Mouse (Mus musculus): ENCODE measurements around the gene Rassf5. TPM values are rescaled to one million over a fixed set of nuclear protein-coding genes. Genes with fewer than 3 reads are reported as not detected.

Rassf5 gene
- polyA plus RNA-seq, 1 experiment from 2014 or later: 1.2 TPM

DNA sequence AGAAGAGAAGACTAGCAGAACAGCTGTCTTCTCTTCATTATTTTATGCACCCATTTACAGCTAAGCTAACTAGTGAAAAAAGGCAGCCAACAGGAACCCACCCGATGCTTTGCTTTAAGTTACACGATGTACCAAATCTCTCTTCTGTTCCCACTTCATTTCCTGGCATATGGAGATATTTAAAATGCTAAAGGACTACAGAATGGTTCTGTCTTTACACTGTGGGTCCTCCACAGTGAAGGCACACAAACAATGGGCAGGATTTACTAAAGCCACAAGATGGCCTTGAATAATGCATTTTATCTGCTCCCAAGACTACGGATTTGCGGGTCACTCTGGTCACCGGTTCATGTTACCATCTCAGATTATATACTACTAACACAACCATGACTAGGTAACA, 107.9 kb downstream of the Rassf5 start:
- H3K4me1 ChIP-seq: peaks cover 33% of the 10 kb centered on the region
- no peak for DNase-seq (ENCODE audit: low spot score)
- WGBS: 21% methylated on average over 5 of the region's 5 CpGs
- no peaks in the 10 kb centered on the region for H3K9me3 ChIP-seq
- H3K36me3 ChIP-seq (replicated peaks): peaks cover 13% of the 10 kb centered on the region
- H3K27me3 ChIP-seq (replicated peaks; ENCODE audit: low read depth, poor library complexity, severe bottlenecking): no peaks in the 10 kb centered on the region
- 0 out of 2 replicates have a peak overlapping the region, but pooled peaks have one; percentile 10 for H3K27ac ChIP-seq (replicated peaks)
- H3K4me3 ChIP-seq: peak overlapping the region; percentile 76

DNA sequence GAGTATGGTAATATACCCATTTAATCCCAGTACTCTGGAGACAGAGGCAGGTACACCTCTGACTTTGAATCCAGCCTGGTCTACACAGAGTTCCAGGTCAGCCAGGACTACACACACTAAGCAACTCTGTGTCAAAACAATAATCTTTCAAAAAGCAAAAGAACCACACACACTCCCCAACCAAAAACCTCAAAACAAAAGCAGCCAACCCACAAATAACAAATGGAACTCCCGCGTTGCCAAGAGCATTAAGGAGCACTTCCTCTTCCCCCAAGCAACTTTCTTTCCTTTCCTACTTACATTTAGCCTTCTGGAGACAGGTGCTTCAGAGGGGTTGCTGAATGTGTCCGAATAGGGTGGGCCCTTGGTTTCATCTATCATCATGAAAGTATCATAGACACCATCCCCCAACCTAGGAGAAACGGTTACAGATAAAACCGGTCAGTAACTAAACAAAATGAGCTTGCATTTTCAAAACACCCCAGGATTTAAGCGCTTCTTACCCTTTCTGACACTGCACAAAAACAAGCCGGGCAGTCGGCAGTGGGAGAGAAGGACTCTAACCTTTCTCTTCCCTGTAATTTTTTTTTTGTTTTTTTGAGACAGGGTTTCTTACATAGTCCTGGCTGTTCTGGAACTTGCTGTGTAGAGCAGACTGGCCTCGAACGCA, 109.0 kb downstream of the Rassf5 start:
- H3K9me3 ChIP-seq: no peaks in the 10 kb centered on the region
- no peak overlapping the region for H3K27ac ChIP-seq (replicated peaks)
- no peak for DNase-seq (ENCODE audit: low spot score)
- peaks cover 33% of the 10 kb centered on the region for H3K4me1 ChIP-seq
- H3K27me3 ChIP-seq (replicated peaks; ENCODE audit: low read depth, poor library complexity, severe bottlenecking): no peaks in the 10 kb centered on the region
- peak overlapping the region; percentile 76; the same call in 1 of the 2 replicates for H3K4me3 ChIP-seq
- WGBS: 84% methylated on average over 10 of the region's 10 CpGs
- H3K36me3 ChIP-seq (replicated peaks): peaks cover 17% of the 10 kb centered on the region

DNA sequence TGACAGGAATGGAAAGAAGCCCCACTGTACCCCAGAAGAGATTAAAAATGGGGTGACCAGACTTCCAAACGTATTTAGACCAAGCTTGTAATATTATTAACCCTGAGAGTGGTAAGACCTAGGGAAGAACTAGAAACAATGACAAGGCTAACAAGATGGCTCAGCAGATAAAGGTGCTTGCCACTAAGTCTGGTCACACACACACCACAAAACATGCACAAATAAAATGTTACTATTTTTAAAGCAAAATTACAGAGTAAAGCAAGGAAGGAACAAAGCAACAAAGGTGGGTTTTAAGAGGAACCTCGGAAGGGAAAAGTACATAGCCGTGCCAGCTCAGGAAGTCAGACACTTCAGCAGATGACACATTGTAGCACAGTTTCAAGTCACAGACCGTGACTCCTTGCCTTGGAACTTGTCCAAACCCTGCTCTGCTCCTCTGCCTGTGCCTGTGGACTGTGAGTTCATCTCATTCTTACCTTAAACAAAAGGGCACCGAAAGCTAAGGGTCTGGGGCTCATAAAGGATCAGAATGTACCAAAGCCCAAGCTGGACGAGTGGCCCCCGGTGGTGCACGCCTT, 110.0 kb downstream of the Rassf5 start:
- no peak overlapping the region for H3K4me3 ChIP-seq
- no peak overlapping the region for H3K27ac ChIP-seq (replicated peaks)
- no peak for DNase-seq (ENCODE audit: low spot score)
- no peaks in the 10 kb centered on the region for H3K9me3 ChIP-seq
- H3K4me1 ChIP-seq: peaks cover 33% of the 10 kb centered on the region
- peaks cover 27% of the 10 kb centered on the region for H3K36me3 ChIP-seq (replicated peaks)
- H3K27me3 ChIP-seq (replicated peaks; ENCODE audit: low read depth, poor library complexity, severe bottlenecking): no peaks in the 10 kb centered on the region
- 82% methylated on average over 8 of the region's 8 CpGs for WGBS

DNA sequence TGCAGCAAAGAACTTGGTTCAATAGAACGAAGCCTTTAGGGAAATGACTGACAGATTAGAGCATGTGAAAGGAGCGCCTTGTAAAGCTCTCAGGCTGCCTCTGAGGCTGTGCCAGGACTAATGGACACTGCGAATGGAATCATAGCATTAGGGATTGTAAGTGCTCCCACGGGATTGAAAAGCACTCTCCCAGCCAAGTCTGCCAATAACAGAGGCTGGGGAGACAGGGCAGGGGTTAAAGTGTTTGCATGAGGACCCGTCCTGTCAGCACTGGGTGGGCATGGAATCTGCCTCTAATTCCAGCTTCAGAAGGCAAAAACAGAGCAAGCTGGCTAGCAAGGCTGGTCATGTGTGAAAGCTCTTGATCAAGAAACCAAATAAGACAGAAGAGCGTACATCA, 110.8 kb downstream of the Rassf5 start:
- H3K27ac ChIP-seq (replicated peaks): no peak overlapping the region
- DNase-seq (ENCODE audit: low spot score): no peak
- no peaks in the 10 kb centered on the region for H3K9me3 ChIP-seq
- H3K36me3 ChIP-seq (replicated peaks): peaks cover 35% of the 10 kb centered on the region
- no peaks in the 10 kb centered on the region for H3K27me3 ChIP-seq (replicated peaks; ENCODE audit: low read depth, poor library complexity, severe bottlenecking)
- 67% methylated on average over 6 of the region's 6 CpGs for WGBS
- no peak overlapping the region for H3K4me3 ChIP-seq
- H3K4me1 ChIP-seq: peaks cover 31% of the 10 kb centered on the region

Other genes starting within 250 kb of the Rassf5 start
- gene Il10, start 225.4 kb downstream of the Rassf5 start, polyA plus RNA-seq (2016; fragmentation: Nextera tagmentation; extraction: Ambion mirVana): not detected in 2 replicates
- gene Mapkapk2, start 147.4 kb downstream of the Rassf5 start, polyA plus RNA-seq (2016; fragmentation: Nextera tagmentation; extraction: Ambion mirVana): 44.4 and 45.4 TPM in 2 replicates
- gene Dyrk3, start 106.9 kb downstream of the Rassf5 start, polyA plus RNA-seq (2016; fragmentation: Nextera tagmentation; extraction: Ambion mirVana): 8.7 and 9.7 TPM in 2 replicates
- 66.9 and 70.3 TPM in 2 replicates for gene Eif2d, start 92.1 kb downstream of the Rassf5 start, polyA plus RNA-seq (2016; fragmentation: Nextera tagmentation; extraction: Ambion mirVana)
- 0.94 and 1.6 TPM in 2 replicates for gene Ikbke, start 34.3 kb upstream of the Rassf5 start, polyA plus RNA-seq (2016; fragmentation: Nextera tagmentation; extraction: Ambion mirVana)